Mouse (Mus musculus): ENCODE results near the gene Gm38392.
"Not testable (repeated sequence)": the region's sequence is repeated elsewhere in the genome, so short reads cannot be mapped to it uniquely, and the experiment has no call there.

DNA sequence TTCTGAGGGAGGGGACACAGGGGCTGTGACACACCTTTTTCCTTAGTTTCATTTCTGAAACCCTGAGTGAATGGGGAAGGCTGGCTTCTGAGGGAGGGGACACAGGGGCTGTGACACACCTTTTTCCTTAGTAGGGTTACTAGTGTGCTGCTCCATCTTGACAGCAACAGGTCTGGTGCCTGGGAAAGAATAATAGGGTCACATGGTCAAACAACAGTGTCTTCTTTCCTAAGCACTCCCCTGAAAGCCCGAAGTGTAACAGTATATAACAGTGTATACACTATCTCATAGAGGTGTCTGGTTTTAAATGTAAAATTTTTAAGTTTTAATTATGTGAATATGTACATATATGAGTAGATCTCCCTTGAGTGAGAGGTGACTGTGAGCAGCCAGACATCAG, 8.3 kb upstream of the Gm38392 start:
- not testable (repeated sequence) for TF ChIP-seq CTCF, EP300 (IDR thresholded peaks at IDR 0.05; ENCODE audit: low read depth)

Data from heart, postnatal 0 days (tissue).